Mouse (Mus musculus) heart, adult 2 months (tissue): ENCODE measurements around the gene Bpifa5.

Experiments
- CTCF ChIP-seq: fragments of 200-600 bp; IDR thresholded peaks from 2 replicates; pipeline ENCODE4 v1.8.1; 2022; ENCODE audit warnings: antibody characterized with exemption, mild to moderate bottlenecking, moderate library complexity
- EP300 ChIP-seq: fragments of 200-500 bp; IDR thresholded peaks from 2 replicates; pipeline ENCODE4 v1.6.1; 2011; ENCODE audit warnings: low read depth, low read length, control low read depth; ENCODE audit not compliant: insufficient read depth
- POLR2A ChIP-seq: fragments of 200-500 bp; IDR thresholded peaks from 2 replicates; pipeline ENCODE4 v1.6.1; 2011; ENCODE audit warnings: mild to moderate bottlenecking, low read depth, low read length, control low read depth; ENCODE audit not compliant: insufficient read depth

- no peak for TF ChIP-seq EP300
- TF ChIP-seq CTCF, result no peak
- TF ChIP-seq POLR2A, result no peak
These were observed 18.7 kb upstream of the Bpifa5 start for GRCm38 (mm10) chr2:154143735-154144134.
